Mouse (Mus musculus) gastrocnemius, postnatal 14 days (tissue): ENCODE results near the gene Pax2. TPM values are rescaled to one million over a fixed set of nuclear protein-coding genes. Genes with fewer than 3 reads are reported as not detected.

Experiments used
- DNase-seq: peaks from one replicate; pipeline ENCODE4 v3.0.0; 2021; ENCODE audit warnings: mixed read lengths
- intact Hi-C: fragments of 180-260 bp; cut with DNase I; formaldehyde crosslinking; loops from one replicate; pipeline ENCODE4 v1.15.1; 2025; ENCODE audit warnings: low total_unique reads
- microRNA-seq, 2 experiments: library from miRNA; unstranded; fragments of <30 nt; microRNA quantifications; one replicate each; pipeline ENCODE4 v1.2.0; 2021
- total RNA-seq, 2 experiments: library from RNA; stranded (reverse); gene quantifications; 2 replicates each; pipeline ENCODE4 v1.2.3; 2021

The Pax2 gene
- total RNA-seq, 2 experiments from 2014 or later: not detected

GRCm38 (mm10) chr19:44882552-44883024, 126.7 kb downstream of the Pax2 start:
- peak; percentile 66 for DNase-seq
- intact Hi-C loops: no loop called here

GRCm38 (mm10) chr19:44884331-44884730, 128.5 kb downstream of the Pax2 start:
- no peak for DNase-seq
- intact Hi-C loops: no loop called here

GRCm38 (mm10) chr19:44886475-44886874, 130.6 kb downstream of the Pax2 start:
- intact Hi-C loops: no loop called here

More at GRCm38 (mm10) chr19:44886475-44886874, 130.6 kb downstream of the Pax2 start:
- no peak for DNase-seq

Small RNAs within 50 kb of the gene (microRNA-seq; reads per million reads assigned to microRNA genes)
- 0 reads per million in 2 experiments for gene Mir6405

Other genes with a start within 250 kb of the Pax2 start
- 1 to 10 TPM; 6.5 to 9.2 TPM for gene Sec31b, start 210.2 kb upstream of the Pax2 start, total RNA-seq
- gene Gm20538, start 203.2 kb upstream of the Pax2 start, total RNA-seq: not detected
- gene Ndufb8, start 200.6 kb upstream of the Pax2 start, total RNA-seq: 100 to 1,000 TPM; 768 to 897 TPM
- 10 to 100 TPM; 80.1 to 84.0 TPM for gene Hif1an, start 193.2 kb upstream of the Pax2 start, total RNA-seq
- 10 to 100 TPM; 13.5 to 15.9 TPM for gene Slf2, start 175.1 kb downstream of the Pax2 start, total RNA-seq
- 1 to 10 TPM in 1 of 2 experiments, under 1 TPM in 1; 0.73 to 1.3 TPM for gene Sema4g, start 233.1 kb downstream of the Pax2 start, total RNA-seq
- 10 to 100 TPM; 14.5 to 15.9 TPM for gene Twnk, start 249.6 kb downstream of the Pax2 start, total RNA-seq